Mouse (Mus musculus) ES-E14 (cell line): ENCODE measurements at regions not wholly inside any gene's neighbourhood (a gene's known extent, or its start where the extent isn't known, plus 50 kb on each side); places are given as distances from the start of the nearest gene placed in this dataset.

ENCODE experiments used
- CHD2 ChIP-seq: IDR thresholded peaks from 2 replicates; pipeline ENCODE4 v1.6.1; 2014; ENCODE audit warnings: mild to moderate bottlenecking, low read depth, low read length, inconsistent platforms
- HCFC1 ChIP-seq: IDR thresholded peaks from 2 replicates; pipeline ENCODE4 v1.6.1; 2012; ENCODE audit warnings: low read length, inconsistent platforms, borderline replicate concordance; ENCODE audit not compliant: insufficient read depth
- ZNF384 ChIP-seq: IDR thresholded peaks from 2 replicates; pipeline ENCODE4 v1.6.1; 2012; ENCODE audit warnings: low read depth, low read length, inconsistent platforms

DNA sequence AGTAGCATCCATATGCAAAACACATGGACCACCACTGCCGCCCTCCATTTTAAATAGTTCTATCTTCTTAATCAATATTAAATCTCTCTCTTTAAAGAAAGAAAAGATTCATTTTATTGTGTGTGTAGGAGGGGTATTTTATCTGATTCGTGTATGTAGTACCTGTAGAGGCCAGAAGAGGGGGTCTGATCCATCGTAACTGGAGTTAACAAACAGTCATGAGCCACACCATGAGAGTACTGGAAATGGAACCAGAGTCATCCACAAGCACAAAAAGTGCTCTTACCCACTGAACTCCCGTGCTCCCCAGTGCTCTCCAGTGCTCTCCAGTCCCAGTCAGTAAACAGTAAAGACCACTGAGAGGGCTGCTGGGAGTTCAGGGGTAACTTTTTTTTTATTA, 374.4 kb downstream of the Nuf2 start:
- TF ChIP-seq HCFC1 (no peak), ZNF384 (no peak), CHD2 (no peak)
